Mouse (Mus musculus) CH12F3 (cell line): ENCODE data around the gene Adarb1.

Experiments
- in situ Hi-C: fragments of 300-500 bp; cut with MboI; formaldehyde crosslinking; loops from 2 replicates; pipeline ENCODE4 v1.14.3; 2020; ENCODE audit warnings: low sequenced_read_pairs

Gene Adarb1

DNA sequence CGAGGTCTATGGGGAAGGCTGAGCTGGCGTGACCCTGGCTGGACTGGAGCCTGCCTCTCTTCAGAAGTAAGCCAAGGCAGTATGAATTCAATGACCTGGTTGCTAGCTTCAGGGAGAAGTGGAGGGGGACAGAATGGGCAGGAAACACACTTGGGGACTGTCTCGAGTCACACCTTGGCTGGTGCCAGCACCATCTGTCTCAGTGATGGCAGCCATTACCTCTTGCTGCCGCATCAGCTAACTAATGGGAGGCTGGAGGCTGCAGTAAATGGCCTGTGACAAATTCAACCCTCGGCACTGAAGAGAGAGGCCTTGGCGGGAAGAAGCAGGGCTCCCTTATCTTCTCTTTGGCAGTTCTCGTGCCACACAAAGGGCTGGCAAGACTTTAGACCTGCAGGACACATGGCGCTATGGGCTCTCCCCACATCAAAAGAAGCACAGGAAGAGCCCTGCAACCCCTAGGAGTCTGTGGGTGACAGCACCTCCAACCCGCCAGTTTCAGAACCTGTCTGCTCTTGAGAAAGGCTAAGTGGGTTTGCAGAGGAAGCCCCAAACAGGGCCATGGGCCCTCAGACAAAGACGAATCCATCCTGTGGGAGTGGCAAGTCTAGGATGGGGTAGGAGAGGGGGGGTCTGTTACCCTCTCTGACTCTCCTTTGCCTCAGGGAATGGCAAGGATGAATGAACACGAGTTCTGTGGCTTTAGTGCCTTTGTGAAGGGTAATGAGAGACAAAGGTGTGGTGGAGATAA is 144.9 kb downstream of the Adarb1 start:
- in situ Hi-C loops, result no loop called here

DNA sequence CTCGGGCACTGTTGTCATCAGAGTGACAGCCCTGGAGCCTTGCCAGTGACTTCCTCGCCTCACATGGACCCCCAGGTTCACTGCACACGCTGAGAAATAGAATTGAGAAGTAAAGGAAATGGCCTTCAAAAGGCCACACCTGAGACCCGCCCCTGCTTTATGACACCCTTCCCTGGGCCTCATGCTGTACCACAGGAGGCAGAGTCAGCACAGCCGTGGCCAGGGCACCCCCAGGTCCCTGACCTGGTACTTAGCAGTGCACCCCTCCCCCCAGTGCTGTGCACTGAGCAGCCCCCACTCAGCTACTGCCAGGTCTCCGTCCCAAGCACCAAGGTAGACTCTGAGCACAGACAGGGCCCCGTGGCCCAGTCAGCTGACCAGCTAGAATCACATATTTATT is 148.9 kb downstream of the Adarb1 start:
- in situ Hi-C loops, result no loop called here

DNA sequence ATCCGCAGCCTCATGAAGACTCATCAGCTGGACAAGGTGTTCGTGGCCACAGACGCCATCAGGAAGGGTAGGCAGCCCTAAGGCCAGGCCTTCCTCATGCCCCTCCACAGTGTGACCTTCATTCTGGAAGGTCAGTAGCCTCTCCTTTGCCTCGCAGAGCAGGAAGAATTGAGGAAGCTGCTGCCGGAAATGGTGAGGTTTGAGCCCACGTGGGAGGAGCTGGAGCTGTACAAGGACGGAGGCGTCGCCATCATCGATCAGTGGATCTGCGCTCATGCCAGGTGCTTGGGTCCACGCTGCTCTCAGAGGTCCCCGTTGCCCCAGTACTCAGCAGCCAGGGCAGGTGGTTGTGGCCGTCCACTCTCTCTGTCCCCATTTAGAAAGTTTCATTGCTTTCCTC is 151.0 kb downstream of the Adarb1 start:
- in situ Hi-C loops, result no loop called here

DNA sequence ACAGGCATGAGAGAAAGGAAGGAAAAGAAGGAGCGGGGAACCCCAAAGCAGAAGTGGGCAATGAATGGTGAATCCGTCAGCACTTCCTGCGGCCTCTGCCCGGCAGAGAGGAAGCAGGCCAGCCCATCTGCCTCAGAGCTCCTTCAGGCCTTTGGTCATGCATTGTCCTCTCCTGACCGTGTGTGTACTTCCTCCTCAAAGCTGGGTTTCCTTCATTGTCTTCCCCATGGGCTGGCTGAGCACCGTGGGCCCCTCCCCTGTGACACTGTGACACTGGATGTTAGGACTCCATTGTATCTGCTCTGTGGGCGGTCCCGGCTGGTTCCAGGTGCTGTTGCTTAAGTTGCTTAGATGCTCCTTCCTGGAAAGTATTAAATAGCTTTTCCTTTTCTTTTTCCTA is 151.8 kb downstream of the Adarb1 start:
- in situ Hi-C loops, result no loop called here

DNA sequence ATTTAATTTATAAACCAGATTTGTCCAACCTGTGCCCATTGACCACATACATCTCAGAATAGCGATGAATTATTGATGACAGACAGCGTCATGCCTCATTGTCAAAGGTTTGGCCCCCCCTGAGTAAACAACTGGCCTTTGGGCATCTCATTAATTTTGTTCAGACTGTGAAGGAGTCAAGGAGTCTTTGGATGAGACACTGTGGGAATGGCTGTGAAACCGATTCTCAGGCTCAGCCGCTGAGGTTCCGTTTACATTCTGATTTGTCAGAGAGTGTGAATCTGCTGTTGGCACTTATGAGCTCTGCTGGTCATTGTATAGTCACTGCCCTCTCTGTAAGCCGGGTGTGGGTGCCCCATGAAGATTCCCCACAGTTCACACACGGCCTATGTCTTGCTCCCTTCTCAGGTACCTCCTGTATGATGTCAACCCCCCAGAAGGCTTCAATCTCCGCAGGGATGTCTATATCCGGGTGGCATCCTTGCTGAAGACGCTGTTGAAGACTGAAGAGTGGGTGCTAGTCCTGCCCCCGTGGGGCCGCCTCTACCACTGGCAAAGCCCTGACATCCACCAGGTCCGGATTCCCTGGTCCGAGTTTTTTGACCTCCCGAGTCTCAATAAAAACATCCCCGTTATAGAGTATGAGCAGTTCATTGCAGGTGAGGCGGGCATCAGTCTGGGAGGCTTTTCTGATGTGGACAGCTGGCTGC is 157.7 kb downstream of the Adarb1 start:
- in situ Hi-C loops, result no loop called here

DNA sequence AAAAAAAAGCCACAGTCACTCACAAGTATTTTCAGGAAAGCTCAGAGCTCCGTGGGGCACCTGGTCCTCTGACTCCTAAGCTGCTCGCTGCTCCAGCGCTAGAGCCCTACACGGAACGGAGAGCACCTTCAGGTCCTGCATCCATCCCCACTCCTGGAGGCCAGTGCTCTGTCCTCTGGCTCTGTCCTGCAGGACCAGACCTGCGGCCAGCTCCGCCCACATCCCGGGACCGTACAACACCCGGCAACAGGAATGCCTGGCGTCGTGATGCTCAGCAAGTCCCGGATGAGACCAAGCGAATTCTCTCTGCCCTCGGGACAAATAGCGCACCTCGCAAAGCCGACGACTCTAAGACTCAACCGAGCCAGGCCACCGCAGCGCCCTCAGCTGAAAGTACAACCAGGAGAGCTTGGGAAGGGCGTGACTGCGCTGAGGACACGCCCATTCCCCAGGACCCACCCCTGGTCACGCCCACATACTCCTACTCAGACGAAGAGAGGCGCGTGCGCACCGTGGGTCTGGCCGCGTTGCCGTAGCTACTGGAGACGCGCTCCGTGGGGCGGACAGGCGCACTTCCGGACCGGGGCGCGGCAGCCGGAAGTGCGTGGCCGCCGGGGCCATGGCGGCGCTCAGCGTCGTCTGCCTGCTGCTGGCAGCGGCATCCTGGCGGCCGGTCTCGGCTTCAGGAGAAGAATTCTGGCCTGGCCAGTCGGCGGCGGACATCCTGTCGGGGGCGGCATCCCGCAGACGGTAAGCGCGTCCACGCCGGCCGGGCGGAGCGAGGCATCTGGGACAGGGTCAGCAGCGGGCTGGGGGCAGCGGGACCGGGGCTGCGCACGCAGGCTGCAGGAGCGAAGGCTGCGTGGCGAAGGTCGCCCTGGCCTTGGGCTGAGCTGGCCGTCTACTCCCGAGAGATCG is 159.1 kb downstream of the Adarb1 start, which contains the start of gene Pofut2:
Pofut2 (plus strand) TSS at position 515 of the 918 bp plus-strand sequence.
- in situ Hi-C loops, result loop anchor here (10.0 kb wide), 1 partner anchor 124 kb away; no protein-coding TSS in a partner anchor

DNA sequence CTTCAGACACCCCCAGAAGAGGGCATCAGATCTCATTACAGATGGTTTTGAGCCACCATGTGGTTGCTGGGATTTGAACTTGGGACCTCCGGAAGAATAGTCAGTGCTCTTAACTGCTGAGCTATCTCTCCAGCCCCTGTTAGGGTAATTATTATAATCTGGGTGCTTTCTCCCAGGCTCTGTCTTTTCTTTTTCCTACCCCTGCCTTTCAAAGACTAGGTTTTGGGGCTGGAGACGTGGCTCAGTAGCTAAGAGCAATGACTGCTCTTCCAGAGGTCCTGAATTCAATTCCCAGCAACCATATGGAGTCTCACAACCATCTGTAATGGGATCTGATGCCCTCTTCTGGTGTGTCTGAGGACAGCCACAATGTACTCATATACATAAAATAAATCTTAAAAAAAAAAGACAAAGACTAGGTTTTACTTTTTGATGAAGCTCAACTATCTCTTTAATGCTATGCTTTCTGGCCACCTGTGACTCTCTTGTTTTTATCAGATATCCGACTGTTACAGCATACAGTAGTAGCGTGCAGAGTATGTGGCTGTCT is 160.0 kb downstream of the Adarb1 start:
- in situ Hi-C loops, result loop anchor here (10.0 kb wide), 1 partner anchor 123 kb away; no protein-coding TSS in a partner anchor

DNA sequence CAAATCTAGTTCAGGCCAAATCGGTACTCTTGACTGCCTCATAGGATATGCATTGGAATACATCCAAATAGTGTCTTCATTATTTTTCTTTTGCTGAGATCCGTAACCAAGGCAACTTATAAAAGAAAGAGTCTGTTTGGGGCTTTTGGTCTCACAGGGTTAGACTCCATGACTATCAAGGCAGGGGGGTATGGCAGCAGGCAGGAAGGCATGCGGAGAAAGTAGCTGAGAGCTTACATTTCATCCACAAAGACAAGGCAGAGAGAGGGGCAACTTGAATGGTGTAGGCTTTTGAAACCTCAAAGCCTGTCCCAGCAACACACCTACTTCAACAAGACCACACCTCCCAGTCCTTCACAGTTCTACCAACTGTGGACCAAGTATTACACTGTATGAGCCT is 162.4 kb downstream of the Adarb1 start:
- in situ Hi-C loops, result loop anchor here (10.0 kb wide), 1 partner anchor 121 kb away; no protein-coding TSS in a partner anchor

DNA sequence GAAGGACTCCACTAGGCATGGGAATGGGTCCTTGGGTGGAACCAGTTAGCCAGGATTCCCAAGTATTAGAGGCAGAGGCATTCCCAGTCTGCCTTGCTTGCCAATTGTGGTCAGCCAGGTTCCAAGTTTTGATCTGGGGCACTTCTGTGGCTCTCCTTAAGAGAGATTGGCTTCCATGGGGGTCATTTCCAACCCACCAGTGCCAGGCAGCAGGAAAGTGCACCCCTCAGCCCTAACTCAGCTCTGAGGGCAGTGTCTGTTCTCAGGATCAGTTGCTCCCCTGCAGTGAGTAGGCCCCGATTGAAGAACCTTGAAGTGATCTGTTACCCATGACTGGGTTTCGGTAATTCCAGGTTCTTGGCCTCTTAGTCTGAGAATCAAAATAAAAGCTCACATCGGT is 162.8 kb downstream of the Adarb1 start:
- in situ Hi-C loops, result loop anchor here (10.0 kb wide), 1 partner anchor 120 kb away; no protein-coding TSS in a partner anchor

DNA sequence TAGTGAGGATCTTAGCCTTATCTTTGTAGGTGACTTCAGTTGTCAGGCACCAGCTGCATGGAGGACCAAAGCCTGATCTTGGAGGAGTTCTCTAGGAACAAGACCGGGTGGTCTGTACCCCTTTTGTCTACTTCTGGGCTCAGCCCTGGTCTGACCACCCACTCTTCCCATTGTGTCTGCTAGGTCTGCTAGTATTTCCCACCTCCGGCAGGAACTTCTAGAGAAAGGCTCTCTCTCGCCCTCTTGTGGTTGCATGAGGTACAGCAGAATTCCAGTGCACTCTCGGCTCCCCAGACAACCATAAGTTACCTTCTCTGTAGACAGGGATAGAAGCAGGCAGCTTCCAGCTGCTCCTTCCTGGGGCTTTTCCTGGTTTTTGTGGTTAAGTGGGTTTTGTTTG is 165.3 kb downstream of the Adarb1 start:
- in situ Hi-C loops, result loop anchor here (10.0 kb wide), 1 partner anchor 118 kb away; no protein-coding TSS in a partner anchor

DNA sequence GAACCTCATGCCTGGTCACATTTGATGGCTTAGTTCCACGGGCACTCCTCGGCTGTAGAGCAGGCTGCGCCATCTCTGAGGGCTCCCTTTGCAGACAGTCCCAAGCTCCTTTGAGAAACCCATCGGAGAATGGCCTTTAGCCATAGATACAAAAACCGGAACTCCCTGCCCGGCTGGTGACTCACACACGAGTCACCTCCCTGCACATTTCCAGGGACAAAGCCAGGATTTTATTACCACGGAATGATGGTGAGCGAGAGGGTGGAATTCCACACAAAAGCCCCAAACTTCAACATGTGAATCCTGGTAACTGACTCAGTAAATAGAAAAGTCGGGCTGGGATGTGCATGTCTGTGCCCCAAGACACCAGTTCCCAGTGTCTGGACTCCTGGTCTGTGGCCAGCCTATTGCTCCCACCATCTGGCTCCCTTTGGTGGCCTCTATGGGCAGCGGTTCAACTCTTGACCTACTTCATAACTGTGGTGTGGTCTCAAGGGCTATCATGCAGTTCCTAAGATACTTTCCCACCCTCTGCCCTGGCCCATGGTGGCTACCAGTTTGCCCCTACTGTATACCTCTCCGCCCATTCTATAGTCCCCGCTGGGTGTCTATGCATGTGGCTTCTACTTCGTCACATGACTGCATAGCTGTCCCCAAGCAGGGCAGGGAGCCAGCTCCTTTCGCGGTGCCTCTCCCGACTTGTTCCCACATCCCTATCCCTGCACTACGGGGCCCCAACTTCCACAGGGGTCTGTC is 166.1 kb downstream of the Adarb1 start:
- in situ Hi-C loops, result loop anchor here (10.0 kb wide), 1 partner anchor 117 kb away; no protein-coding TSS in a partner anchor

DNA sequence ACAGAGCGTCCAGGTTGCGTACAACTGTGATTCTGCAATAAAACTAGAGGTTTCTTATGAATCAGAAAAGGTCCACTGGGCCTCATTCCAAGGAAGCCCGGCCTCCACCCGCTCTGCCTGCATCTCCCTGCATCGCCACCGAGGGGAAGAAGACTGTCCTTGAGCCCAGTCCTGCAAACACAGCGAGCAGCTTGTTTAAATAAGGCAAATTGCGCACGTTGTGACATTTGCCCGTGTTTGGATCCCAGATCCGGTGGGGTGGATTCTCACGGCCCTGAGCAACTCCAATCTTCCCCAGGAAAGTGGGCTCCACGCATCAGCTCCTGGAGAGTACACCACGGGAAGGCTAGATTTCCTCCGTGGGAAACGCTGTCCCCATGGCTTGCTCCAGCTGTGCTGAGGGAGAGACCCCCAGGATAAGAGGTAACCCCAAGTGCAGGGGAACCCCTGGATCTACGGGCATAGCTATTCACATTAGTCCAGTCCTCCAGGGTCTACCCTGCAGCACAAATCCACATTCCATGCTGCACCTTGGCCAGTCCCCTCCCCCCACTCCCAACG is 166.8 kb downstream of the Adarb1 start:
- in situ Hi-C loops, result loop anchor here (10.0 kb wide), 1 partner anchor 117 kb away; no protein-coding TSS in a partner anchor

DNA sequence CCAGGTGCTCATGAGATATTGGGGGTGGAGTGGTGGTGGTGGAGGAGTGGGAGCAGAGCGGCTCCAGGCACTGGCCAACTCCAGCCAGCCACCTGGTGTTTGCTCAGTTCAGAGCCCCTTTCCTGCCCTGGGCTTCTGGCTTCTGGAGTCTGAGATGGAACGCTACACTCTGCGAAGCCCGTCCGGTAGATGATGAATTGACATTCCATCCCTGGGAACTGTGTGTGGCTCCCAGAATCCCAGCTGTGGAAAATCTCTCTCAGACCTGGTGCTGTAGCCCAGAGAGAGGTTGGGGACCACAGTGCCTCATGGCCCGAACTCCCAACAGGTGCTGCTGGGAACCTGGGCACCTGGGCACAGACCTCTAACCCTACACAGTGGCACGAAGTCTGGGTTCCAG is 170.4 kb downstream of the Adarb1 start:
- in situ Hi-C loops, result no loop called here

DNA sequence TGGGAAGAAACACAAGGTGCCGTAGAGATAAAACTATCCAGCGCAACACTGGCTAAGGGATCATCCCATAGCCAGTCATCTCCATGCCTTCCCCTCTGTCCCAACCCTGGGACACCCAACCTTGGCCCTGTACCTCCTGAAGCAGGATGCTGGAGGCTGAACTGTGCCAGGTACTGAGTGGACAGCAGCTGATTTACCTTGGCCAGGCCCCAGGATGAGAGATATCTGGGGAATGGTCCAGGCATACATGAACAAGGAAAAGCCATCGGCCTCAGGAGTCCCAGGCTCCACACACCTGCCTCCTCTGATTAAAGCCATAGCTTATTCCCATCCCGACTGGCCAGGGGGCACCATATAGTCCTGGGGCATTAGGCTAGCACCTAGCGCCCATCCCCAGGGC is 171.0 kb downstream of the Adarb1 start:
- in situ Hi-C loops, result no loop called here

DNA sequence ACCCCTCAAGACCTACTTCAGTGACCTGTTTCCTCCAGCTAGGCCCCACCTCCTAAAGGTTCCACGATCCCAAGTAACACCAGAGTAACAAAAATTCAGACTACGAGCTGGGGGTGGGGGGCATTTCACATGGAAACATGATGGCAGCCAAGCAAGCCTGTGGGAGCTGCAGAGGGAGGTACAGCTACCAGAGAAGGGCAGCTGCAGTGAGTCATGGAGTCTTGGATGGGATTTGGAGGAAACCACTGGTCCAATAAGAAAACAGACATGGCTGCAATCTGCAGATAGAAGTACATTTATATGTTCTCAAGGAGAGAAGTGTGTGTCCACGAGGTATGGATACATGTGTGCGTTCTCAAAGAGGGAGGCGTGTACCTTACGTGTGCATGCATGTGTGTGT is 173.3 kb downstream of the Adarb1 start:
- in situ Hi-C loops, result no loop called here

DNA sequence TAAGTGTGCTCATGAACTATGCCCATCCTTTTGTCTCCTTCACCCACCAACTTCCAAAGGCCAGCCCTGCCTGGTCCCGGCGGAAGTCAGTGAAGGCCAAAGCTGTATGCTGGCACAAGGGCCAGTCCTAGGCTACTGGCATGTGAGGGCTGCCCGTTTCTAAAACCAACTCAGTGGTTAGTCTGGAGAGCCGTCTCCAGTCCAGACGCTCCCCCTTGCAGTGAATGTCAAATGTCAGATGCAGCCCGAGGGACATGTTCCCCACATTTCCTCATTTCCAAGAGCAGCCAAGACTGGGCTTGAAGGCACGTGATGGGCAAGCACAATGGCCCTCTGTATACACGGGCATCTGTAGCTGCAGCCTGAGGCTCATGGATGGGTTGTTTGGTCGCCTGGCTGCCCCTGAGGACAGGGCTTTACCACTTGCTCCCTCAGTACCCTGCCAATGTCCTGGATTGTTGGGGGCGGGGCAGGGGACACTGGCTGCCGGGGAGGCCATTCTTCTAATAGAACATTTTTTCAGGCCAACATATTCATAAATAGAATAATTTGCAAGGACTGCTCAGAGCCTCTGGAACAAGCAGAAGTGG is 174.4 kb downstream of the Adarb1 start:
- in situ Hi-C loops, result no loop called here

DNA sequence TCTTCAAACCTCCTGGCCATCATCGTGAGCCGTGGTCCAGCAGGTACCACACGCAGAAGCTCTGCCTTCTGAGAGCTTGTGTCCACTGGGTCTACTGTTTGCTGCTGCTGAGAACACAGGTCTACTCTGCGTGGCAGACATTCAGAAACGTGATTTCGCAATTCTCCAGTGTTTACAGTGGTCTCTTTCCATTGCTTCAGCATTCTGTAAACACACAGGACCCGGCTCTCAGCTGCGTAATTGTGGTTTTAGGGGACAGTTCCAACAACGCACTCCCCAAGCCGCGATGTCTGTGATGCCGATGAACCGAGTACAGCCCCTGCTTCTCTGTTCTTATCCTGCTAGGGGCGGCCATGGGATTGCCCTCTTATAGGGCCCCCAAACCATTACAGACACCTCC is 175.2 kb downstream of the Adarb1 start:
- in situ Hi-C loops, result no loop called here

DNA sequence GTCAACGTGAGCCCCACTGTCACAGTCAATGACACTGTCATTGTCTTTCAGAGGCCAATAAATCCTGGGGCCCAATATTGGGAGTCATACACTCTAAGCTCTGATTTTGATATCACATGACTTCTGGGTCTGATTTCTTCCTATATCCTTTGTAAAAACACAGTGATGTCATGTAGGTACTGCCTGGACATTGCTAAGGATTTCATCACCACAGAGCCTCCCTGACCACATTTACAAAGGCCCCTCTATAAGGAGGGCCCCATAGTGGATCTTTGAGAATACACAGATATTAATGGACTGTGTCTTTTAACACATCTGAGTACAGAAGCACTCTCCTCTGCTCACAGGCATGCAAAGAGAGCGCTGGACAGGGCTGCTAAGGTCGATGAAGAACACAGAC is 175.7 kb downstream of the Adarb1 start:
- in situ Hi-C loops, result no loop called here

DNA sequence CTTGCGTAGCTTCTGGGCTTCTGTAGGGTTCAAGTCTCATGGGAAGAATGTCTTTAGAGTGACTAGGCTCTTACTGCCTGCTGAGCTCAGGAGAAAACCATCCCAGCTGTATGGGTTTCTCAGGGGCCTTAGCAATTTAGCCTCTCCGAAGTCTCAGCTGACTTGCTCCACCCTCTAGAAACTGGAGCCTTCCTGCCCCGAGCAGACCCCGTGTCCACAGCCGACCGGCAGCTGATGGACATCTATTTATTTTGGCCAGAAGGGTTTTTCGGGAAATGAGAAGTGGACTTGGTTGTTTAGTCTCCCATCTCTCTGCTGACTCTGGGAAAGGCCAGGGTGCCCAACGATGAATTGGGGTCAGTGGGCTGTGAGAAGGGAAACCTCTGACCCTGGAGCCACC is 177.3 kb downstream of the Adarb1 start:
- in situ Hi-C loops, result no loop called here
